Mouse (Mus musculus) cerebellum, postnatal 10 days (tissue): ENCODE data around the gene Ston1.

ENCODE experiments used
- DNase-seq, 2 experiments: peaks; one replicate each; pipeline ENCODE4 v3.0.0; 2021; ENCODE audit warnings: mixed read lengths in 2 of 2

Ston1 gene

DNA sequence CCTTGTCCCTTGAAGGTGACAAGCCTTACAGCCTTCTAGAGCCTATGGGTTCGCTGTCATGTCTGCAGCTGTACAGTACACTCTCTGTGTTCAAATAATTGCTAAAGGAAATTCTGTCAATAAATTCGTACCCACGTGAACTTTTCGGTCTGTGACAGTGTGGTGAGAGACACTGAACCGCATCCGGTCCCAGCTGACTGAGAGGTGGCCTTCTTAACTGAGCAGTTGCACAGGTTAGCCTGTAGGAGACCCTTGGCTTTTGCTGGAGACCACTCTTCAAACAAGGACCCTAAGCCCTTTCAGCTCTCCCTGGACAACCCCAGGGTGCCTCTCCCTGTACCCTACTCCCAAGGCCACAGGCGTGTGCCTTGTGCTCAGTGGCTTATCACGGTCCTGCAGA is 9.3 kb upstream of the Ston1 start:
- DNase-seq = no peak

DNA sequence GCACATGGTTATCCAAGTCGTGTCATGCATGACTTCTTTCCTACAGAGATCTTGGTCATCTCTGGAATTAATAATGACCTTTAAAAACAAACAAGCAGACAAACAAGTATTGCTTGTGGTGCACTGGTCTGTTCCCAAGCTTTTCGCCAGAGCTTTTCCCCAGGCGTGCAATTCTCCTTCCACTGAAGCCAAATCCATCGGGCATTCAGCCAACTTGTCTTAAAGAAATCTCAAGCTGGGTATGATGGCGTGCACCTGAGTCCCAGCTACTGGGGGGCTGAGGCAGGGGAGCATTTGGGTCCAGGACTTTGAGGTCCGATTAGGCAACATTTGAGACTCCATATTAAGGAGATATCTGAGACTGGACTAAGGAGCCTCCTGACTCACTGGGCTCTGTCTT is 7.2 kb upstream of the Ston1 start:
- peak; percentile 42 to 44 for DNase-seq

DNA sequence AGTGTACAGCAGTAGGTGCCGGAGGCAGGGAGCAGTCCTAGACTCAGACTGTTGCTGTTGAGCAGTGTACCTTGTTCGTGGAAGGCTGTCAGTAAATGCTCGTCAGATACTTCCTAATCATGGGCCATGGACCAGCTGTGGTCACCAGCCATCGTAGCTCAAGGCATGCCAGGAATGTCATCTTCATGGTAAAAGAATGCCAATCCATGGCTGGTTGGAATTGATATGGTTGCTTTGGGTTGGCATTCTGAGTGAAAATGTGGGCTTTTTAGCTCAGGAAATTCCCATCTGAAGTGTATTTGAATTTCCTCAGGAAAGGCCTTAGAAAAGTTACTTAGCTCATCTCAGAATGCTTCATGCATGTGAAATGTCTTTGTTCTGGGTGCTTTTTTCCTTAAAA is 2.4 kb upstream of the Ston1 start:
- no peak for DNase-seq

DNA sequence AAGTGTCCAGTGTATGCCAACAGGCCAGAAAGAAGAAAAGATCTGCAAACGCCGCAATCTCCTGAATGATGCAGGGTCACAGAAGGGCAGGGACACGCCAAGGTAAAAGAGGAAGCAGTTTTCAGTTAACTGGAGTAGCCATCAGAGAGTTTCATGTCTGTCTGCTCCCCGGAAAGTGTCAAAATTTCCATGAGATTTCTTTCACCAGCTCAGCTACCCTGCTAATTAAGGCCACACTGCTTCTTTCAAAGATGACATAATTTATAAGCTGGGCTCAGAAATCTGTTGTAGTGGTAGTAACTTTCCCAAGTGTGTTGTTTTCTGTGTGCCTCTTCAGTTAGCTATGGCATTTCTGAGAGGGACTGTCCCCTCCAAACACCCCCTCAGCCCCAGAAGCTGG is 1.4 kb upstream of the Ston1 start:
- DNase-seq = no peak

DNA sequence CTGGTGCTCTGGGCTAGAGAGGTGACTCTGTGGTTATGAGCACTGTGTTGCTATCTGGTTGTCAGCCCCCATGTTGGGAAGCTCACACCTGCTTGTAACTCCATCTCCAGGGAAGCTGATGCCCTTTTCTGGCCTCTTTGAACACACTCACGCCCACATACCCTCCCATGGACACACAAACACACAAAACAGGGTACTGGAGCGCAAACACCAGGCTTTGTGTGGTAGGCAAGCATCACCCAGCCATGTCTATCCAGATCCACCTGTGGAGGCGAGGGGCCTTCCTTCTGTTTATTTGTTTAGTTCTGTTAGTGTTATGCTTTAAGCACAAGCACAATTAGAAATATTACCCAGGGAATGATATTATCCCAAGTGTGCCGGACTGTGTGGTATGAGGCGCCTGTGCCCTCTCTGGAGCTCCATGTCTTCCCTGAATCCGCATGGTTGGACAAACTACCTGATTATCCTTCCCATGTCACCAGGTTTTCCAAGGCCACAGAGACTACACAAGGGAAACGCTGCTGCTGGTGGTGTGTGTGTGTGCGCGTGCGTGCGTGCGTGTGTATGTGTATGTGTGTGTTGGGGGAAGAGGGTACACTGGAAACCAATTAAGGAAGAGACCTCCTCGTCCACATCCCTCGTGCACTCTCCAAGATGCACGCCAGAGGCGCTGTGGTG is 801 bp upstream of the Ston1 start:
- no peak for DNase-seq

DNA sequence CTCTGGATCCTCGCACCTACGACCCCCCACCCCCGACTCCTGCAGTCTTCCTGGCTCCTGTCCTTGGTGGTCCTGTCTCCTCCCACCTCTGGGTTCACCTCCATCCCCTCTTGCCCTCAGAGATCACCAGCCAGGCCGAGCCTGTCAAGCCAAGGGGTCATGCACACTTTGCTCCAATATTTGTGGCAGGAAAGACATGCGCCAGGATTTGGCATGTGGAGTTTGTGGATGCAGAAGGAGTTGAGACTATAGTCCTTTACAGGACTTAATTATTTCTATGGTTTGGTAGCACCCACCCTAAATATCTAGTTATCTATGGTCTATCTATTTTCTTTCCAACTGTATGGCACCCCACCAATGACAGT is 554 bp downstream of the Ston1 start:
- DNase-seq = peak in 1 of 2 experiments; percentile 41

DNA sequence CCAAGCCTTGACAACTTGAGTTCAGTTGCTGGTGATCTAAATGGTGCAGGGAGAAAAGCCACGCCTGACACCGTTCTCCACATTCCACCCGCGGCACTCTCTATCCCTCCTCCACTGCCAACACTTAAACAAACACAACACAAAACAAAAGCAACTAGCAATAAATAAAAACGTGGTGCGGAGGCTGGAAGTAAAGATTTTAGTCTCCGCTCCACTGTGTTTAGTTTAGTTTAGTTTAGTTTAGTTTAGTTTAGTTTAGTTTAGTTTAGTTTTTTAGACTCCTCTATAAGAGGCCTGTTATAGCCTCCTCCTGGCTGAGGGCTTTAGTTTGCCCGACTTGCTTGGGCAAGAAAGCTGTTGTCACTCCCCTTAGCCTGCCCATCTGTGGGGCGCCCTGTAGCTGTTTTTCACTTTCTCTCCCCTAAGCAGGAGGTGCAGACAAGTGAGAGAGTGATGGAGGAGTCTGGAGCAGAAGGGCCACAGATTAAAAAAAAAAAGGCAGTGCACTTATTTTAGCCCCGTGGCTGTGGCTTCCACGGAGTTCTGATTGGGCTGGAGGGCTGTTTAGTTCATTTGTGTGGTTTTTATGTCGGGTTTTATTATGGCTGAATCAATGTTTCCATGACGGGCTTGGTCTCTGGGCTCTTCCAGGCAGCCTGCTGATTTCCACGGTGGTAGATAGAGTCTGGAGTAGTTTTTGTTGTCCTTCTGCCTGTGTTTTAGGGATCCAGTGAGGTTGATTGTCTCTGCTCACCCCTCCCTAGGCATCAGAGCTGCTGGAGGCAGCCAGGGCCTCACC is 1.3 kb downstream of the Ston1 start:
- DNase-seq = no peak

DNA sequence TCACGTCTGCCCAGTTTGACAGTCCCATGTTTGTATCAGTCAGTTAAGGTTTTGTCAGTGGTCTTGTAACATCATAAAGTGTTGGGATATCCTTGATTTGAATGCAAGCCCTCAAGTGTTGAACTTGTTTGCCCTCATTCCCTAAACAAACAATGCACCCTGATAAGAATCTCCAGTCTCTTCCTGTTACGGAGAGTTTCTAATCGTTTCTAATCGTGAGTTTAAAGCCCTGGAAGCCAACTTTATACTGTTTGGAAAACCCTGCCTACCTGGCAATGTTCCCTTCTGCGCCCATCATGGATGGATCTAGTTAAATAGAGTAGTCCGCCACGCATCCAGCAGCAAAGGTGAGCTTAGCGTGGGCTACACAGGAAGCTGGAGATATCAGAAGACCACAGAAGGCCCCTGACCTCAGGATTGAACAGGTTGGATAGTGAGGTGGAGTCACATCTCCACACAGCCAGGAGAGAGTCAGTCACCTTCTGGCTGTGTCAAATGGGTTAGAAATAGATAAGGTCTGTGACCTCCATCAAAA is 3.1 kb downstream of the Ston1 start:
- no peak for DNase-seq

DNA sequence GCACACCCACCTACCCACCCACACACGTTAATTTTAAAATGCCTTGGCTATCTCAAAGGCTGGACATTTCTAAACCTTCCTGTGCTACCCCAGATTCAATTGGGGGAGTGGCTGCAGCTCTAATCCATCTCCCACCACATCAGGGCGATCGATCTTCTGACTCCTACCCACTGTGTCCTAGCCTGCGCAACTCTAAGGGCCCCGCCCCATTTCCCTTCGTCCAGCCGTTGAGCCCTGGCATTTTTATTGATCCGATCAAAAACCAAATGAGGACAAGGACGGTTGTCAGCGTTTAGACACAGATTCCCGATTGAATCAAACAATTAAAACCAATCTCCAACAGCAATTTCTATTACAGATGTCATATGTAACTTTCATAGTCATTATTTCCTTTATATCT is 6.5 kb downstream of the Ston1 start:
- DNase-seq = no peak

DNA sequence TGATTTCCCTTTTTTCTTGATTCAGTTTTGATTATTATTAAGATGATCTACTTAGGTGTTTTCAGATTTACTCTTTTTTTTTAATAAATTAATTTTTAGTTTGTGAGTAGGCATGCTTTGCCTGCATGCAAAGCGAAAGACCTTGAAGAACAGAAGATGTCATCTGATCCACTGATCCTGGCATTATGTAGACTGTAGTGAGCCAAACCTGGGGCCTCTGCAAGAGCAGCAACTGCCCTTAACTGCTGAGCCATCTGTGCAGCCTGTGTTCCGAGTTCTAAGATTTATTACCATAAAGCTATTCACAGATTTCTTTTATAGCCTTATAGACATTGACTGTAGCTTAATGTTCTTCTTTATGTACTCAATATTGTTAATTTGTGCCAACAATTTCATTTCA is 8.6 kb downstream of the Ston1 start:
- peak; percentile 47 to 54 for DNase-seq

DNA sequence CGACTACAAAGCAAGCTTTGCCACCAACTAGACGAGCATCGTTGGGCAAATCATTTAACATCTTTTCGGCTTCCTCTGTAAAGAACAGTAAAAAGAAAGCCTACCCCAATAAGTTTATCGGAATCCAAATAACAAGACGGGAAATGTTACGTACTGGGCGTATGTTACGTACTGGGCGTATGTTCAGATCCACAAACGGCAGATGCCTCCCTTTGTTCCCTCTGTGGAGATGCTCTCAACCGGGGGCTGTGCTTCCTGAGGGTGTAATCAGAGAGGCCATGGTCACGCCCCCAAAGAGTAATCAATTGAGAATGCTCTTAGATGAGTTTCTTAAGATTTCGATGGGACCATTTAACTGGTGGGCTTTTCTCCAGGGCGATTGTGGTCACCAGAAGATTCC is 11.9 kb downstream of the Ston1 start:
- no peak for DNase-seq

DNA sequence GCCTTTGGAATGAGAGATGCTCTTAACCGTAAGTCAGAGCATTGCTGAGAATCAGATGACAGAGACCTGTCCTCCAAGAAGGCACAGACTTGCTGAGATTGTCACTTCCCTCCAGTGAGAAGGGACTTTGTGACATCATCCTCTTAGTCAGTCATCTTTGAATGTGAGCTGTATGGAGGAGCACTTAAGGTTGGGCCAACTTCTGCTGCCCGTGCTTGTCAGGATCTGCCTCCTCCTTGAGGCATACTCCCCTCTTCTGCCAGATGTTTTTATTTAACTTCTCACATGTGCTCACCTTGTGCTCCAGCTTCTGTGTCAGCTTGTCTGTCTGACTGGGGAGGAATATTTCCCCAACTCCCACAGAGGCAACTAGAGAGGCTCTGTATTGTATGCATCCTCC is 13.6 kb downstream of the Ston1 start:
- no peak for DNase-seq

DNA sequence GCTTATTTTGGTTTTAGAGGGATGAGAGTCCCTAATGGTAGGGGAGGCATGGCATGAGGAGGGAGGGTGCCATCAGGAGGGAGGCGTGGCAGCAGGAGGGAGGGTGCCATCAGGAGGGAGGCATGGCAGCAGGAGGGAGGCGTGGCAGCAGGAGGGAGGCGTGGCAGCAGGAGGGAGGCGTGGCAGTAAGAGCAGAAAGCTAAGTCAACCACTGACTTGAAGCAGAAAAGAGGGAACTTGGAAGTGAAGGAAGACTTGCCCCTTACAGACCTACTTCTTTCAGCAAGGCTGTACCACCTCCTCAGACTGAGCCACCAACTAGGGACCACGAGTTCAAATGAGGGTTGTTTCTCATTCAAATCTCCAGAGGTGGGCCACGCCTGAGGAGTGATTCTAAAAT is 15.7 kb downstream of the Ston1 start:
- DNase-seq = no peak

DNA sequence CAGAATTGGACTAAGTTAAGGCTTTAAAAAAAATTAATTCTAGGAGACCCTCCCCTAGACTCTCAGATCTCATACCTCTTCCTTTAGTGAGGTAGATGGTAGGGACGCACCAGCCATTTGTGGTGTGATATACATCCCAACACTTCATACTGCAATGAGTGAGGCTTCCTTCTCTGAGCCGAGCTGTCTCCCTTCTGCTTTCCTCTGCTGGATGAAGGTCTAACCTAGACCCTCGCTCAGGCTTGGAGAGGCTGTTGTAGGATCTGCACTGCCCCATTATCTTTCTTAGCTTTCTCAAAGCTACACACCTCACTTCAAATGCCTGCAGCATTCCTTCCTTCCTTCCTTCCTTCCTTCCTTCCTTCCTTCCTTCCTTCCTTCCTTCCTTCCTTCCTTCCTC is 16.2 kb downstream of the Ston1 start:
- DNase-seq = no peak

DNA sequence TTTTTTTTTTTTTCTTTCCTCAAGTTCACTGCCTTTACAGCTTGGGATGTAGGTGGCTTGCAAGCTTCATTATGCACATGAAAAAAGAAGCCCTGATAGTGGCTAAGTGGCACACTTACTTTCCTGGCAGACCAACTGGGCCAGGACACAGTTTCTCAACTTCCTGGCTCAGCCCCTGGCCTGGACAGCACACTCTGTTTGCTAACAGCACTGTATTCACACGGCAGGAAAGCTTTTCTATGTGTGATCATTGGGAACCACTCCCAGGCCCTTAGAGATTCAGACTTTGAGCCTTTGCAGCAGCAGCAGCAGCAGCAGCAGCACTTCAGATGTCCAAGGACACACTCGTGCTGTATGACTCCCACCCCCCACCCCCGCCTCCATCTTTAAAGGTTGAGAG is 16.8 kb downstream of the Ston1 start:
- no peak for DNase-seq

DNA sequence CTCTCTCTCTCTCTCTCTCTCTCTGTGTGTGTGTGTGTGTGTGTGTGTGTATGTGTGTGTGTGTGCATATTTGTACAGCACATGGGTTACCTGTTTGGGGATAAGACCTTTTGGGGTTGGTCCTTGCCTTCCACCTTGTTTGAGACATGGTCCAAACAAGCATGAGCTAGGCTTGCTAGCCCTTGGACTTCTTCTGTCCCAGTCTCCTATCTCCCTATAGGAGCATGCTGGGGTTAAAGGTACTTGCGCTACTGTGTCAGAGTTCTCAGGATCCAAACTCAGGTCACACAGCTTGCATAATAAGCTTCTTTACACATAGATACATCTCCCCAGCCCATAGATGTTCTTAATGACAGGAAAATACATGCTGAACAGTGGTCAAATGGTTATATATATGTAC is 17.2 kb downstream of the Ston1 start:
- no peak for DNase-seq

DNA sequence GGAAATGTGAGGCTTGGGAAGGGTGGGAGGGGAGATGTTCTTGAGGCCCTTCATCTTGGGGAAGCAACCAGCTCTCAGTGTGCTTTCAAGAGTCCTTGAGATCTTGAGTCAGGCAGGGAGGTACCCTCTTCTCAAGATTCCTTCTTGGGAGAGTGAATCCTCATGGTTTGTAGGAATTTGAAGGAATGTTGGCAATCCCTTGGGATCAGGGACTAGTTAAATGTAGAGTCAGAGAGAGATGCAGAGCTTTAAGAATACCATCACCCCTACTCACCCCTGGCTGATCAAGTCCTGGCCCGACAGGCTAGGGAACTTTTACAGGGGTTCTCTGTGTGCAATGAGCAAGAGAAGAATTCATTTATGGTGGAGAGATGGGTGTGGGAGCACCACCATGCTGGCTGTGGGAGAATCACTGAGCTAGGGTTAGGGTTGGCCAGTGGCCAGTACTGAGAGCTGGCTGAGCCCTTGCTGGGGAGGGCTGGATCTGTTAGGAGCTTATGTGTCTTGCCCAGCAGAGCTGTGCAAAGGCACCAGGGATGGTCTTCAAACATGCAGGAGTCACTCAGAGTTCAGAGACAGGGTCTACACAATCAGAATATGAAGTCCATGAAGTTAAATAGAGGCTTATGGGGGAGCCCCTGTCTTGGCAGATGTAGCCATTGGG is 18.1 kb downstream of the Ston1 start:
- no peak for DNase-seq

DNA sequence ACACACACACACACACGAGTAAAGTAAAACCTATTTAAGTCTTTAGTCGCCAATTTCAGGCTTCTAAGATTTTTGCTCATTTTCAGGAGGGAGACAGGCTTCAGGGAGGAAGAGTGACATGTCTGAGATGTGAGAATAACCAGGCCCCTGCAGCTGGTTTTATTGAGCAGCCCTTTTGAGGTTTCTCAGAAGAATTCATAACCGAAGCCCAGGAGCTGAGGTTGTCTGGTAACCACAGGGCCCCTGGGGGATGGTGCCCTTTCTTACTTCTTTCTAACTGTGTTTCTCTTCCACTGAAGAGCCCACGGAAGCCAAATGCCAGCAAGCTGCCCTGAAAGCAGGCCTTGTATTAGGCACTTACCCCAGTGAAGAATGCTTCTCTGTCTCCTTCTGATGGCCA is 23.5 kb downstream of the Ston1 start:
- no peak for DNase-seq

DNA sequence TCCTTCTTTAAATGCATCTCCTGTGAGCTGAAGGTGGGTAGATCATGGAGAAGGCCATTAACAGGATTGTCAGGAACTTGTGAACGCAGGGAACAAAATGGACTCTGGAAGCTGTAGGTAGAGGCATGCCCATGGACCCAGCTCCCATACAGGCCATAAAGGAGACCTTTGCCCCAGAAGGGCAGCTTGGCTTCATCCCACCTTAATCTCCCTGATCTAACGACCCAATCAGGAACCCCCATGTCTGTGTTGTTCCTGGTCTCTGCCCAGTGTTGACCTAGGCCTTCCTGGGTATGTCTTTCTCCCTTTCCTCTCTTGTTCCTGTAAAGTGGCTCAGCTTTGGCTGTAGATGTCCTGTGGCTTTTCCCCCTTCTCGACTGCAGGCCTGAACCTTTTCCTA is 23.9 kb downstream of the Ston1 start:
- DNase-seq = no peak

DNA sequence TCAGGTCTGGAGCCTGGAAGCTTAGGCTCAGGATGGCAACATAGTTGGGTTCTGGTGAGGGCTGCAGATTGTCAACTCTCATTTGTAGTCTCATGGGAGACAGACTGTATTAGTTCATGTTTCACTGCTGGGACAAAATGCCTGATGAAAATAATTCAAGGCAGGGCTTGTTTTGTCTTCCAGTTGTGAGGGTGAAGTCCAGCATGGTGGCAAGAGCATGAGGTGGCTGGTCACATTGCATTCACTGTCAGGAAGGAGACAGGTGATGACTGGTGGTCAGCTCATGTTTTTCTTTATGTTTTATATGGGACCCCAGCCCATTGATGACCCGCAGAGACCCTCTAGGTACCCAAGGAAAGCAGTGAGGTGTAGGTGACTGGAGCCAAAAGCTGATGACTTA is 25.2 kb downstream of the Ston1 start:
- no peak for DNase-seq

DNA sequence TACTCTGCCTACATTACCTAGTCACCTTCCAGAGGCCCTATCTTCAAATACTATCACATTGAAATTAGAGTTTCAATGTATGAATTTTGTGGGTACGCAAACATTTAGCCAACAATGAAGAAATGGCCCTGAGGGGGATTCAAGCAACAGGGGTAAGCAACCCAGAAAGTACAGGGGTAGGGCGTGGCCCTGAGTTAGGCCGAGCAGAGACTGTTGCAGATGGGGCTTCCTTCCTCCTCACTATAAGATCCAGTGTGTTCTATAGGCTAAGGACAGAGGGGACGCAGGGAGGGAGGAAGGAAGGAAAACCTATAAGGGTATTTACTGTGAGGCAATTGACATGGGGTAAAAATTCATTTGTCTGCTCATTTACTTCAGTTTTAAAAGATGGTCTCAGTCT is 26.9 kb downstream of the Ston1 start:
- no peak for DNase-seq

DNA sequence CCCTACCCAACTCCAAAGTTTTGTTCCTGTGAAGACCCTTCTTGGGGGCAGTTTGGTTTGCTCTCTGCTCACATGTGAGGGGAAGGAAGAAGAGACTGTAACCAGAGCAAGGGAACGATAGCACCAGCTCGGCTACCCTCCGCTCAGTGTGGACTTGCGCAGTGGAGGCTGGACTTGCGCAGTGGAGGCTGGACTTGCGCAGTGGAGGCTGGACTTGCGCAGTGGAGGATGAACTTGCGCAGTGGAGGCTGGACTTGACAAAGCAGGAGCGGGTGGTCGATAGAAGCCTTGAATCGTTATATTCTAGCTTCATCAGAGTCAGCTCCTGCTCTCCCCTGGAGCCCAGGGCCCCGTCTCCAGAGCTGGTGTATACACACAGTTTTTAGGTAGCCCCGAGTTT is 27.9 kb downstream of the Ston1 start:
- DNase-seq = no peak

DNA sequence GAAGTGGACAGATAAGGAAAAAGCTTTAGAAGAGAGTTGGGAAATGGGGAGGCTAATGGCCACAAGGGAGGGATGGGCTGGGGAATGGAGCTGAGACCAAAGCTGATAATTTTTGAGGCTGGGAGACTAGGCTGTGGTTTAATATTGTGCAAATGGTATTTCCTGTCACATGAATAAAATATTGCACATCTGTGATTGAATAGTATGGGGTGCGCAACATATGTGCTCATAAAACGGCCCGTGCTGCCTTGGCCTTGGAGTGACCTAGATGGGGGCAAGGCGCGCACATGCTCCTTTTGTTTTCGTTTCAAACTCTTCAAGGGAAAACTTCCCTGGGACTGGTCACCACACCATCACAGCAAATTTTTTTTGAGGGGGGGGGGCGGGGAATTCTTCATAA is 28.4 kb downstream of the Ston1 start:
- no peak for DNase-seq

DNA sequence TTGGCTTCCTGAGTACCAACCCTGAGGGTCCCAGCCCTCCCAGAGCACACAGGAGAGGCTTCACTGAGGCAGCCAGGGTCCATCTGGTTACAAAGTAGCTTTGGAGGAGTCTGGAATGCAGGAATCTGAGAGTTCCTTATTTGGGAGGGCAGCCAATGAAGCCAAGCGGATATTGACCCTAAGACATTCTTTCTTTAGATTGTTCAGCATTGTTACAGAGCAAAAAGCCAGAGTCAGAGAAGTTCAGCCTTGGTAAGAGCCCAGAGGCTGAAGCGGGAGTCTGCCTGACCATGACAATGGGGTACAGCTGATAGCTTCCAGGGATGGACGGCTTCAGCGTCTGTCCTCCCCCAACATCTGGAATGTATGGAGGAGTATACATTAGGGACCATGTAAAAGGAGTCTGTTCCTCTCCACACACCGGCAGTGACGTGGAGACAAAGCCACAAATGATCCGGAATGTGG is 28.9 kb downstream of the Ston1 start:
- DNase-seq = no peak
